Mouse (Mus musculus) bone marrow macrophage, adult 2 months (primary cell): ENCODE results near the gene Cntnap5c.

Source experiments
- CTCF ChIP-seq: IDR thresholded peaks from 2 replicates; pipeline ENCODE4 v1.5.1; 2012; ENCODE audit warnings: low read depth, mild to moderate bottlenecking, low read length, moderate library complexity
- POLR2A ChIP-seq: IDR thresholded peaks from 2 replicates; pipeline ENCODE4 v1.6.1; 2012; ENCODE audit warnings: mild to moderate bottlenecking, low read depth, low read length, borderline replicate concordance

DNA sequence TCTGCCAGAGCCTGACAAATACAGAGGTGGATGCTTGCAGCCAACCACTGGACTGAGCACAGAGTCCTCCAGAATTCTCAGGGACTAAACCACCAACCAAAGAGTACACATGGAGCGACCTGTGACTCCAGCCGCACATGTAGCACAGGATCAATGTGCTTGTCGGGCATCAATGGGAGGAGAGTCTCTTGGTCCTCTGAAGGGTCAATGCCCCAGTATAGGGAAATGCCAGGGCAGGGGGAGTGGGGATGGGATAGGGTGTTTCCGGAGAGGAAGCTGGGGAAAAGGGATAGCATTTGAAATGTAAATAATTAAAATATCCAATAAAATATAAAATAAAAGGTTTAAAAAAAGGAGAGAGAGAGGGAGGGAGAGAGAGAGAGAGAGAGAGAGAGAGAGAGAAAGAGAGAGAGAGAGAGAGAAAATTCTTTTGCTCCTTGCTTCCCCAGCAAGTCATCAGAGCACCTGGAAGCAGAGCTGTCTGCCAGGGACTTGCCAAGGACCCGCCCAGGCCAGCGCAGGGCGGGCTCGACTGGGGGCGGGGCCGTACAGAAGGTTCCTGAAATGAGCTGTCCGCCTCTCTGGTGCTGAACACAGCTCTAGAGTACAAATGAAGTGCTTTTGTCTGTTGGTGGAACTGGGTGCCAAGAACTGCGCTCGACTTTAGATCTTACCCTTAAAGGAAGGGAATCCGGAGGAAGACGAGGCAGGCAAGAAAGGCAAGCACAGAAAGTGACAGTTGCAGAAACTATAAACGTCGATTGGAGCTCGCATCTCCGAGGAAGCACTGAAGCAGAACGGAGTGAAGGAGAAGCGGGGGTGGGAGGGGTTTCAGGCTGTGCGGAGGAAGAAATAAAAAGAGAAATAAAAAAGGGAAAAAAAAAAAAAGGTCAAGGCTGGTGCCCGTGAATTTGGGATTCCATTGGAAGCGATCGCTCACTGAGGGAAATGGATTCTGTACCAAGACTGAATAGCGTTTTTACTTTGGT is at the start of gene Cntnap5c:
- TF ChIP-seq CTCF (no peak), POLR2A (no peak)
